Mouse (Mus musculus) cerebellum, postnatal 25 days (tissue): ENCODE measurements around the gene Tap2.
A peak's percentile ranks its signal among the peaks of the same experiment; 100 is the strongest.

Source experiments
- DNase-seq, 2 experiments: peaks; one replicate each; pipeline ENCODE4 v3.0.0; 2021; ENCODE audit warnings: mixed read lengths in 2 of 2

Gene Tap2

GRCm38 (mm10) chr17:34203444-34203843 is at the start of gene Tap2:
Gene Tap2, plus strand, starts transcription at chr17:34203527.
- no peak for DNase-seq

DNA sequence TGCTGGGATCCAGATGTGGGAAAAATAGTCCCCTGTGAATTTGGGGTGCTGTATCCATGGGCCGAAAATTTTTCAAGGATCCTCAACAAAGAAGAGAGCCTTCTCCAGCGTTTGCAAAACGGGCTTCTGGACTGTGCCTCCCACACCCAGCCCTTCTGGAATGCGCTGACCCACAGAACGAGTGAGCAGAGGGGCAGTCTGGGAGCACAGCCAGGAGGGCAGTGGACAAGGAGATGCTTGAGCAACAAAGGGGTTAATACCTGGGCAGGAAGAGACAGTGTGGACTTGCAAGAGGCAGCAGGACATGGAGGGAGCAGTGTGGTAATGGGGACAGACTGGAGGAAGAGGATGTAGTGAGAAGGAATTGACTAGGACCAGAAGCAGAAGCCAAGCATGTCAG is 47.8 kb upstream of the Tap2 start:
- DNase-seq: no peak

DNA sequence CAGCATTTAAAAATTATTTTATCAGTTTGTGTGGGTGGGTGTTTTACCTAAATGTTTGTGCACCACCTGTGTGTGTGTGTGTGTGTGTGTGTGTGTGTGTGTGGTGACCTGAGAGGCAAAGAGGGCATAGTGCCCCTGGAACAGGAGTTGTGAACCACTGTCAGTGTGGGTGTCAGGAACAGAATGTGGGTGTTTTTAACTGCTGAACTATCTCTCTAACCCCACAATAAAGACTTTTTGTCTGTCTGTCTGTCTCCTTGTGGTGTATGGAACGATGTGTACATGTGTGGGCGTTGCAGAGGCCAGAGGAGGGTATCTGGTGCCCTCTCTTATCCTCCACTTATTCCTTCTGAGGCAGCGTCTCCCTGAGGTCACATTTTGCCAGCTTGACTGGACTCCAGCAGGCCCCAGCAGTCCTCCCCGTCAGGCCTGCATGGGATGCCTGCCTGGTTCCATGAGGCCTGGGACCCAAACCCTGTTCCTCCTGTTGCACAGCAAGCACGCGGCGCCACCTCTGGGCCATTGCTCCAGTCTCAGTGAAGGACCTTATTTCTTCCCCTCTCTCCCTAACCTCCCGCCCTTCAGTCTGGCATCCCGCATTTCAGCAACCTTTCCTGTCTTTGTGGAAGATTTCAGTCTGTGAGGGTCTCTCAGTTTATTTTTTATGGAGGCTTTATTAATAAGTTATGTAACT is 39.0 kb upstream of the Tap2 start:
- peak in 1 of 2 experiments; percentile 18 for DNase-seq

DNA sequence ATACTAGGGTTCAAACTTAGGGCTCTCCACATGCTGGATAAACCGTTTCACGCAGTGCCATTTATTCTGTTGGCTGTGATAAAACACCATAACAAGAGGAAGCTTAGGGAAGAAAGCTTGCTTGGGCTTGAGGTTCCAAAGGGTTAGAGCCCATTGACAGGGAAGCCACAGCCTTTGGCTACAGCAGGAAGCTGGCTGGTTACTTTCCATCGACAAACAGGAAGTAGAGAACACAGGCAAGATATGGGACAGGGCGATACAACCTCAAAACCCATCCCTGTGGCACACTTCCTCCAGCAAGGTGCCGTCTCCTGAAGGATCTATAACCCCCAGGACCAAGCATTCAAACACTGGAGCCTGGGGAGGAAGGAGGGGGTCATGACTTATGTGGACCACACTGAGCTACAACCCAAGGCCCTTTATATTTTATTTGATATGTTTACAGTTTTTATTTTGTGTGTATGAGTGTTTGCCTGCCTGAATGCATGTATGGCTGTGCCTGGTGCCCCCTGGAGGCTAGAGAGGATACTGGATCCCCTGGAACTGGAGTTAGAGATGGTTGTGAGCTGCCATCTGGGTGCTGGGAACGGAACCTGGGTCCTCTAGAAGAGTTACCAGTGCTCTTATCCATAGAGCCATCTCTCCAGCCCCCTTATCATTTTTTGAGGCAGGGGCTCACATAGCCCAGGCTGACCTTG is 38.1 kb upstream of the Tap2 start:
- DNase-seq: no peak

DNA sequence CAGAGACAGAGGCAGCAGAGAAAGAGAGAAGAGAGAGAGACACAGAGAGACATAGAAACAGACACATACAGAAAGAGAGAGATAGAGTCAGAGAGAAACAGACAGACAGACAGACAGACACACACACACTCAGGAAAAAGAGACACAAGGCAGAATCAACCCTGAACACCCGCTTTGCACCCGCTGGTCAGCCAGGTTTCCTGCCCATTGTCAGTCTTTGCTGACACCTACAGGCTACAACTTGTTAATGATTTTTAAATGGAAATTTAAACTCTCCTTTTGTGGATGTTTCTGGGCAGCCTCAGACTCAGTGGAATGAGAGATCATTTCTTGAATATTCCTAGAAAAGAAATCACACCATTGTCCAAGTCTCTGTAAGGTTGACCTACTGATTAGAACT is 34.0 kb upstream of the Tap2 start:
- DNase-seq: peak; percentile 17 to 51

DNA sequence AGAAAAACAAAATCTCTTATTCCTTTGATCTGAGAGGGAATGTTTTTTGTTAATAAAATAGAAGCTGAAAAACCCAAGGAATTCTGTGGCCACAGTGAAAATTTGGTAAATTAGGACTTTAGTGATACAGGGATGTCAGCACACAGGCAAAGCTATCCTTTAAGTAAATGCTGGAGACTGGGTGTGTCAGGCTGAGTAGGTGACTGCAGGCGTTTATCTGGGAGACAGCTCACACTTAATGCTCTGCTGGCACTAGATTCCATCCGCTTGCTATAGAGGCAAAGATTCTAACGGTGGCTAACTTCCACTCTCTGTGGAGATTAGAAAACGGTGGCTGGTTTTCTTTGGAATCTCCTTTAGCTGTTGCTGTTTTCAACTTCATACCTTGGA is 32.8 kb upstream of the Tap2 start:
- DNase-seq: no peak

DNA sequence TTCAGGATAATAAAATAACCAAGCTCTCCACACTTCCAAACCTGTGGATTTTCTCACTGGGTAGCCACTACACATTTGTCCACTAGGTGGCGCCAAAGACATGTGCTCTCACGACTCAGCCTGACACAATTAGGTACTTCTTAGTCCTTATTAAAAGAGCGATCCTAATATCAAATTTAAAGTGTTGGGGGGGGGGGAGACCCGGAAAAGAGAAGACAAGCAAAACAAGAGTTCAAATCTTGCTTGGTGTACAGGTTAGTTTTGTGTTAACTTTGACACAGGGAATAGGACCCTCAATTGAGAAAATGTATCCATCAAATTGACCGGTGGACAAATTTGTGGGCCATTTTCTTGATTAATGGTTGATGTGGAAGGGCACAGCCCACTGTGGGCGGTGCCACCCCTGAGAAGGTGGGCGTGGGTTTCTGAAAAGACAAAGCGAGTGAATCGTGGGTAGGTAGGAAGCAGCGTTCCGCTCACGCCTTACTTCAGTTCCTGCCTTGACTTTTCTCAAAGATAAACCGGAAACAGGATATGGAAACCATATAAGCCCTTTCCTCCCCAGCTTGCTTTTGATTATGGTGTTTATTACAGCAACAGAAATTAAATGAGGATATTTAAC is 32.3 kb upstream of the Tap2 start:
- DNase-seq: peak; percentile 76 to 87

GRCm38 (mm10) chr17:34172528-34172927 is 30.8 kb upstream of the Tap2 start:
- no peak for DNase-seq

- no peak for DNase-seq
These were observed 29.3 kb upstream of the Tap2 start for GRCm38 (mm10) chr17:34174075-34174474.

GRCm38 (mm10) chr17:34177179-34177578 is 26.1 kb upstream of the Tap2 start:
- DNase-seq: no peak

DNA sequence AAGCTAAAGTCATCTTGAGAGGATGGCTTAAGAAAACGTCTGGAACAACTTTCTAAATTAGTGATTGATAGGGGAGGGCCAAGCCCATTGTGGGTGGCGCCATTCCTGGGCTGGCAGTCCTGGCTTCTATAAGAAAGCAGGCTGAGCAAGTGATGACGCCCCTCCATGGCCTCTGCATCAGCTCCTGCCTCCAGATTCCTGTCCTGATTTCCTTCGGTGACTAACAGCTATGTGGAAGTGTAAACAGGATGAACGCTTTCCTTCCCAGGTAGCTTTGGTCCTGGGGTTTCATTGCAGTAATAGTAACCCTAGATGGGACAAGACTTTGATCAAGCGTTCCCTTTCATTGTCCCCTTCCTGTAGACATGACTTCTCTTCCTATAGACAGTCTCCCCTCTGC is 24.3 kb upstream of the Tap2 start:
- DNase-seq: no peak

GRCm38 (mm10) chr17:34179913-34180859 is 23.1 kb upstream of the Tap2 start:
- no peak for DNase-seq

GRCm38 (mm10) chr17:34183564-34184219 is 19.6 kb upstream of the Tap2 start:
- no peak for DNase-seq

DNA sequence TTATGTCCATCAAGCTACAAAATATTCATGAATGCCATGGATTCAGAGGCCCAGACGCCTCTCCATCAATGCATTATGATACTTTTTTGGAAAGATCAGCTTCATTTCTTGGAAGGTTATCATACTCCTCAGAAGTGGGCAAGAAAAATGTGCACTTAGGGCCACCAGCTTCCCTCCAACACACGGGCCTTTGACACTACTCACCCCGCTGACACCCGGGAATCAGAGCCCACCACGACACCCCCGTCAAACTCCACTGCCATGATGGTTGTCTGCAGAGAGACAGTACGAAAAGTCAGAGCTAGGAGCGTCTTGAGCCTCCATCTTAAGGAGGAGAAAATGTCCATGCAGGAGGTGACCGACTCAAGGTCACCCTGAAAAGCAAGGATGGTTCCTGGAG is 17.8 kb upstream of the Tap2 start:
- no peak for DNase-seq

GRCm38 (mm10) chr17:34186885-34187260 is 16.5 kb upstream of the Tap2 start:
- no peak for DNase-seq

GRCm38 (mm10) chr17:34187261-34187916 is 15.9 kb upstream of the Tap2 start, which contains the start of the genes Tap1 and Psmb9:
Gene Tap1, plus strand, starts transcription at chr17:34187553.
Gene Psmb9, minus strand, starts transcription at chr17:34187764.
- DNase-seq: peak; percentile 91 to 95

DNA sequence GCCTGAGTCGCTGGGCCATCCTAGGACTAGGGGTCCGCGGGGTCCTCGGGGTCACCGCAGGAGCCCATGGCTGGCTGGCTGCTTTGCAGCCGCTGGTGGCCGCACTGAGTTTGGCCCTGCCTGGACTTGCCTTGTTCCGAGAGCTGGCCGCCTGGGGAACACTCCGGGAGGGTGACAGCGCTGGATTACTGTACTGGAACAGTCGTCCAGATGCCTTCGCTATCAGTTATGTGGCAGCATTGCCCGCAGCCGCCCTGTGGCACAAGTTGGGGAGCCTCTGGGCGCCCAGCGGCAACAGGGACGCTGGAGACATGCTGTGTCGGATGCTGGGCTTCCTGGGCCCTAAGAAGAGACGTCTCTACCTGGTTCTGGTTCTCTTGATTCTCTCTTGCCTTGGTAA is 15.3 kb upstream of the Tap2 start:
- DNase-seq: no peak

DNA sequence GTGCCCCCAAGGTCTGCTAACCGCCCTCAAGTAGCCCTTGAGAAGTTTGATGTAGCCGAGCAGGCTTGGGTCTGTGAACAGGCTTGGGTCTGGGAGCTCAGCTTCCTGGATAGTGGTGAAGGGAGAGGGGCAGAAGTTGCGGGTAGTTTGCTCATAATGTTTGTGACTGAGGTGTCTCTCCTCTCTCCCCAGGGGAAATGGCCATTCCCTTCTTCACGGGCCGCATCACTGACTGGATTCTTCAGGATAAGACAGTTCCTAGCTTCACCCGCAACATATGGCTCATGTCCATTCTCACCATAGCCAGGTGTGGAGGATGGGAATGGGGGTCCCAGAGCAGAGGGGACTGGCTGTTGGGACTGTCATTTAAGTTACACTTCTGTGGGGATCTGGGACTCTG is 14.3 kb upstream of the Tap2 start:
- DNase-seq: no peak

- no peak for DNase-seq
These were observed 10.5 kb upstream of the Tap2 start for GRCm38 (mm10) chr17:34192852-34193251.

GRCm38 (mm10) chr17:34193468-34193867 is 9.9 kb upstream of the Tap2 start:
- DNase-seq: no peak

DNA sequence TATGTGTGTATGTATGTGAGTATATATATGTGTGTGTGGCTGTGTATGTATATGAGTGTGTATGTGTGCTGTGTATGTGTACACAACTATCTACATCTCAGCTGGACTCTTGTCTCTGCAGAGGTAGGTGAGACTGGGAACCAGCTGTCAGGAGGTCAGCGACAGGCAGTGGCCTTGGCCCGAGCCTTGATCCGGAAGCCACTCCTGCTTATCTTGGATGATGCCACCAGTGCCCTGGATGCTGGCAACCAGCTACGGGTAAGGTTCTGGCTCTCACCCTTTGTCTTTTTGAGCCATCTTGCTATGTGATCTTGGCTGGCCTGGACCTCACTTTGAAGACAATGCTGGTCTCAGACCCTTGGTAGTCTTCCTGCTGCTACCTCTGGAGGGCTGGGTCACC is 8.6 kb upstream of the Tap2 start:
- no peak for DNase-seq

- no peak for DNase-seq
These were observed 6.8 kb upstream of the Tap2 start for GRCm38 (mm10) chr17:34196491-34196890.
